Mouse (Mus musculus) erythroblast, adult 5-6 weeks (primary cell): ENCODE data around the gene Nme3. TPM values are rescaled to one million over a fixed set of nuclear protein-coding genes. Genes with fewer than 3 reads are reported as not detected.
A peak's percentile ranks its signal among the peaks of the same experiment; 100 is the strongest.

Source experiments
- ATAC-seq: replicated peaks from 2 replicates; pipeline ENCODE4 v1.8.0; 2016; ENCODE audit warnings: moderate number of reproducible peaks, mild to moderate bottlenecking, moderate TSS enrichment, inconsistent platforms; ENCODE audit not compliant: poor library complexity, low FRiP score, severe bottlenecking
- total RNA-seq, 2 experiments: library from RNA; stranded (forward) in 1 of 2; stranded (reverse) in 1 of 2; fragments of 150-400 nt in 1 of 2; fragments of 200-764, 138-1000 nt in 1 of 2; gene quantifications; 2 replicates each; pipeline versions ENCODE4 v1.2.3 to v1.2.4; 2015 to 2017; ENCODE audit warnings: low replicate concordance in 2 of 2

Nme3 gene
- total RNA-seq, 2 experiments from 2014 or later: 18.3 to 29.1 TPM

DNA sequence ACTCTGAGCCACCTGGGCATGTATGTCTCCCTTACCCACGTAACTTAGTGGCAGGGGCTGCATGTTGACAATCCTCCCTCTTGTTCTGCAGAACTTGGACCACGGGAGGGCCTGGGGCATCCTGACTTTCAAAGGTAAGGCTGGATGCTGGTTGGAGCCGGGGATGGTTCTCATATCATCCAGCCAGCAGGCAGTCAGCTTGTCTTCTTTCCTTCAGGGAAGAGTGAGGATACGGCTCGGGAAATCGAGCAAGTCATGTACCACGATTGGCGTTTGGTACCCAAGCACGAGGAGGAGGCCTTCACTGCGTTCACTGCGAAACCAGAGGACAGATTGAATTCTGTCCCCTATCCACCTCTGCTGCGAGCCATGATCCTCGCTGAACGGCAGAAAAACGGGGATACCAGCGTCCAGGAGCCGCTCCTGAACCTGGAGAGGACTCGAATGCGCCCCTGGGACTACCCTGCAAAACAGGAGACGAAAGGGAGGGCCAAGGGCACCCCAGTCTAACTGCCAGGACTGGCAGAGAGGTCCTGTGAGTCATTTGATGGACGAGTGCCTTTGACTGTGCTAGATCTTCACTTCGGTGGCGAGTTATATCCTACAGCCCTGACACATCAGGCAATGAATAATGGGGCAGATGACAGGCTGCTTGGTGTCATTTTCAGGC, 594 bp upstream of the Nme3 start:
- ATAC-seq: peak; percentile 10; the same call in 1 of the 2 replicates

DNA sequence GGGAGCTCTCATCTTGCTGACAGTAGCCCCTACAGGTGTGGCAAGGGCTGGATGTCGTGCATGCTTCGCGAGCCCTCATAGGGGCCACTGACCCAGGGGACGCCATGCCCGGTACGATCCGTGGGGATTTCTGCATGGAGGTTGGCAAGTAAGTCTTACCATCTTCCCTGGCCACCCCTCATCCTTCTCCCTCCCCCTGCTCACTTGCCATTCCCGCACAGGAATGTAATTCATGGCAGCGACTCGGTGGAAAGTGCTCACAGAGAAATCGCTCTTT, 631 bp downstream of the Nme3 start:
- ATAC-seq: no peak

DNA sequence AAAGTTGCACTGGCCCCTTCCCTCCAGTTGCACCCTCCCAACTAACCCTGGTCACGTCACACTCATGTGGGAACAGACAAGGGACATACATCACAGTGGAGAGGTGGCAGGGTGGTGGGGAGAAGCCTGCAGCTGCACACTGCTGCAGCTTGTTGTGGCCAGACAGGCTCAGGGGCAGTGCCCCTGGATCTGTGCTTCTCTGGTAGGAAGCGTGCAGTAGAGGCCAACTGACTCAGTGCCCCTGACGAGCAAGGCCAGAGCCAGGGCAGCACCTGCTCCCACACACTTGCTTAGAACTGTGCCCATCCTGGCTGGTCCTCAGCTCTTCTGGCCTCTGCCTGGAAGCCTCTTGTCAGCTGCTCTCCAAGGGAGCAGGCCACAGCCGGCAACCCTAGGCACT, 1.3 kb downstream of the Nme3 start:
- ATAC-seq: no peak

DNA sequence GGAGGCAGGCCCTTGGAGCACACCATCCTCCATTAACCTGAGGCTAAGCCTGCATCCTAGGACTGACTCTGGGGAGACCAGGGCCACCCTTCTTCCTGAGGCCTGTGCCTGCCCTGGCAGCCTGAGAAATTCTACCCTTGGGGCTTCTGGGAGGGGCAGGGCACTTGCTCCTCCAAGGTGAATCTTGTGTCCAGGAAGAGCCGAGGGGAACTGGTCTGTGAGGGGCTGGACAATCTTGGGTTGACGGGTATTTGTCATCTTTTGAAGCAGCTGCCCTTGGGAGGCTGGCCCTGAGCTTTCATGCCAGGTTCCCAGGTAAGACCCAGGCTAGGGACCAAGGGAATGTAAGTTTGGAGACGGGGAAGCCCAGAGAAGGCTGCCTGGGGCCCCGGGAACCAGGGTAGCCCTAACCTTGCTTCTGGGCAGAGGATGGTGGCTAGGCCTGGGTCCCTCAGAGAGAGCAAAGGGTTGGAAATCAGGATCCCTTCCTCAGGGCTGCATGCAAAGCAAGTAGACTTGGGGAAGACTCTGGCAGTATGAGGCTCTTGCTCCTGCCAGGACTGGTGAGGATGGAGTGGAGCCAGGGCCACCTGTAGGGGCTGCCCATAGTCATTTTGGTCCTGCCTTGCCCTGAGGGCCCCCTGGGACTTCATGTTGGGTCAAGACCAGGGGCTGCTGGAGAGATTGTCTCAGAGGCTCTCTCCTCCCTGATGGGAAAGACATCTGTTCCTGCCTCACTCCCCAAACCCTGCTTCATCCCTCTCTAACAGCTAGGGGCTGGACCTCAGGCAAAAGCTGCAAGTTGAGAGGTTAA, 1.9 kb downstream of the Nme3 start:
- ATAC-seq: no peak

DNA sequence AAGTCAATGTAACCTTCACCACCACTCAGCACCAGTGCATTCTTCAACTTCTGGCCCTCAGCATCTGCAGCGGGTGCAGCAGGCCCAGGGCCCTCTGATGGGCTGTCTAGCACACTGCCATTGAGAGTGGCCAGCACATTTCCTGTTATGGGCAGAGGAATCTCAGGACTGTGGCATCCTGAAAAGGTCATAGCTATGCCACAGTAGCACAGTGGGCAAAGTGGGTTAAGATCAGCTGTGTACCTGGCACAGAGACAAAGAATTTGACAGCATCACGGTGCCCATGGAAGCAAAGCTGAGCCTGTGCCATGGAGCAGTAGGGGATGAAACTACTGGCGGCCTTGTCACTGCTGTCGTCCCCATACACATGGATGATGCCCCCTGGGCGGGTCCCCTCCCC, 2.9 kb downstream of the Nme3 start:
- no peak for ATAC-seq

DNA sequence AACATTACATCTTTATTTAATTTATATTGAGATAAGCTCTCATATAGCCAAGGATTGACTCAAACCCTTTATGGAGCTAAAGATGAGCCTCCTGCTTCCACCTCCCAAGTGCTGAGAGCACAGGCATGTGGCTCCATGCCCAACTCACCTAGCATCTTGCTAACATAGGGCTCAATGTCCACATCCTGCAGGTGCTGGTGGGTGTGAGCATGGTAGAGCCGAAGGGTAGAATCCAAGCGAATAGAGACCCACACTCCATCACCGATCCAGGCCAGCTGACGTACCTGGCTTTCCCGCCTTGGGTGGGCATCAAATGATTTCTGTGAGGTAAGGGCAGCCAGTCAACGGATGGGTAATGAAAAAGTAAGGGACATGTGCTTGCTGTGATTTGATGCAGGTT, 3.7 kb downstream of the Nme3 start:
- no peak for ATAC-seq

DNA sequence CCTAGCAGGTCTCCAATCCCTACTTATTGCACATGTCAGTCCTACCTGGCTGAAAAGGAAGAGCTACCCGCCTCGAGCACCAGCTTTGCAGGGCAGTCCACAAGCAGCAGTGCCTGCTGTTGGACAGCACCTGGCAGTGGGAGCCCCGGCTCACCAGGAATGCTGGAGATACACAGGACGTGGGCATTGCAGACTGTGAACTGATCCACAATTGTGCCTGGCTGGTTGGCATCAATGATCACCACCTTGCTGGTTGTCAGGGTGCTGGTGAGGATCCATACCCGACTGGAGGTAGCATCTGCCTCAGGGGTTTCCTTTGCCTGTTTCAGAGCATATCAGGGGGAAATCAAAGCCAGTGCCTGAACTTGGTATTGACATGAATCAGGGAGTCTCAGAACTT, 5.8 kb downstream of the Nme3 start:
- ATAC-seq: 0 out of 2 replicates have a peak, but pooled peaks have one; percentile 0

DNA sequence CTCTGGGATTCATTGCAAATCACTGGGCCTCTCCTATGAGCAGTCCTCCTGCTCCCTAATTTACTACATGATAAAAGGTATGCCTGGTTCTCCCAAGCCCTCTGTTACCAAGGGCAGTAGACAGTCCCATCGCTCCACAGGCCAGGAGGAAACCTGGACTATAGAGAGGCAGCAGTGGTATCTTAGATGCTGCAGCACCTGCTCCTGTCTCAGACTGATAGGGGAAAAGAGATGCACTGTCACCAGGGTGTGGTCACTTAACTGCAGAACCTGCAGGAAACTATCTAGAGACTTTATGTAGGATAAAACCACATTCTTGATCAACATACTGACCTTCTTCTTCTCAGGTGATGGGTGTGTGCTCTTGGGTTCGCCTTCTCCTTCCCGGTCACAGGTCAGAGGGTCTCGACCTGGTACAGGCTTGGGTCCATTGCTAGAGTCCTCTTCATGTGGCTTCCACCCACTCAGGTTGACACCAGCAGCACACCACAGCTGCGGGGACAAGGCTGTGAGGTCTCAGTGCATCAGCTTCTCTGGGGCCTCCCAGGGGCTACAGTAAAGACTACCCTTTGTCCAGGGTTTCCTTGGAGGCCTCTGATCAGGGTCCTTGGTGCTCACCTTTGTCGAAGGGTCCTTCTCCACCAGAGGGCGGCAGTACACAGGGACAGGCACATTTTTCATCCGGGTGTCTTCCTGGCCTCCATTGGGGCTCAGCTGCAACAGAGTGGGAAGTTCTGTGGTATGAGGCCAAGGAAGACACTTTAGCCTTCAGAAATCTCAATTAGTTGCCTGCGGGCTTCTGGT, 6.6 kb downstream of the Nme3 start:
- peak; percentile 87 for ATAC-seq

DNA sequence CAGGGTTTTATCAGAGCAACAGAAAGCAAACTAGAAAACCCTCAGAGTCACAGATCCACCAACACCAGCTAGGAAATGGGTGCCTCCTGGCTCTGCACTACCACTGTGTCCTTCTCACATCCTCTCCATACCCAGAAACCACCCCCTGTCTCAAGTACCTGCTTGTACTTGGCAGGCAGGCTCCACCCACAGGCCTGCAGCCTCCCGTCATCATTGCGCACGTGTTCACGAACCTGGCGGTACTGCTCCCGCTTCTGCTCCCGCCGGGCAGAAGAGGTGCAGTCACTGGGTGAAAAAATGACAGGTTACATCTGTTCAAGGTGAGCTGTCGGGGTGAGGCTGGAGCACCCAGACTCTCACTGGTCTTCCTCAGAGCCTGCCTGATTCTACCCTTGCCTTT, 7.5 kb downstream of the Nme3 start:
- ATAC-seq: no peak

DNA sequence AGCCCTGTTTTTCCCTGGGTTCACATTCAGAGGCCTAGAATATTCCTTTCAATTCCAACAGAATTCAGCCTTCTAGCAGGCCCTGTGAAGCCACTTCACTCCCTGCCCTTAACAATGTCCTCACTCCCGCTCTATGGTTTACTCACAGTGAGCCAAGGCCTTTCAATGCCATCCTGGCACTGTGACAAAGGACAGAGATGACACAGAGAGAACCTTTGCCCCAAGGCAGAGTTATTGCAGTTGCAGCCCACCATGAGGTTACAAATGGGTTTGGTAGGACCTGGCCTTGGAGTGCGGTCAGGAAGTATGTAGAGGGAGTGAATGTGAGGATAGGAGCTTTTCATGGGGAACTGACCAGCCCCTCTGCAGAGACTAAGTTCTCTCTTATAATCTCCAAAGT, 11.3 kb downstream of the Nme3 start:
- ATAC-seq: no peak

DNA sequence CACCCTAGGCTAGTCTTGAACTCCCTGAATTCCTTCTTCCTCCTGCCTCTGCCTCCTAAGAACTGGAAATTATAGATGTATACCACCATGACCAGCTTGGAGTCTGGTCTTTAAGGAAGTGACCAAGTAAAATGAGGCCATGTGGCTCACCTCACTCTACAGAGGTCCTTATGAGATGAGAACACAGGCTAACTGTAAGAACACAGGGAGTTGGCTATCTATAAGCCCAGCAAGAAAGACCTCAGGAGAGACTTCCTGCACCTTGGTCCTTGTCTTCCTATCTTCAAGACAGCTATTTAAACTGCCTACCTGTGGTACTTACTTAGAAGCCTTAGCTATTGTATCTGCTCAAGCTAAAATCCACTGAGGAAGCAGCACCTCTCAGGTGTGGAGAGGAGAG, 17.7 kb downstream of the Nme3 start:
- no peak for ATAC-seq

DNA sequence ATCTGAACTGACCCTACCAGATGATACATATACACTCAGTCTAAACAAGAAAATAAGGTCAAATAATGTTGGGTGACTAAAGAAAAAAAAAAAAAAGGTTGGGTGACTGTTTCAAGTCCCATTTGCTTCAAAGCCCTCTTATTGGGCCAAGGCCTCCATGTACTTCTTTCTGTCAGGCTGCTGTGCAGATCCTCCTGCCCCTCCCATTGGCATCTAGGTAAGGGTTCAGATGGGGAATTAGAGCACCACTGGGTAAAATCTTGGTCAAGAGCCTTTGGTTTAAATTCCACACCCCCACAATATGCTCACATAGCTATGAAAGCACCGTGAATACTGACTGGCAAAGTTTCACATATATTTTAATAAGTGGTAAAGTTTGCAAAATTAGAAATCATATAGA, 26.9 kb downstream of the Nme3 start:
- no peak for ATAC-seq

DNA sequence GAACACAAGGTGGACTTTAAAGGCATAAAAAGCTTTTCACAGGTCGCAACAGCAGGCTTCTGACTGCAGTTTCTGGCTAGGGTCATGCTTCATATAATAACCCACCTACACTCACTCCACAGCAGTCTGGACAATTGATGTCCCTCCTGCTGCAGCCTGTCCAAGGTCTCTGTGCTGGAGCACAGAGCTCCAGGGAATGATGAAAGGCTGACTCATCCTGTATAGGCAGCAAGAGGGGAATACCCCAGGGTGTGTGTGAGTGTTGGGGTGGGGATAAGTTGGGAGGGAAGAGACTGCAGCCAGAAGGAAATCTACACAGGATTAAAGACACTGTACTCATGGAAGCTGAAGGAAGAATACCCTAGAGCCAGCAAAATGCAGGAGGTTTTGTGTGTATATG, 33.2 kb downstream of the Nme3 start:
- ATAC-seq: no peak

DNA sequence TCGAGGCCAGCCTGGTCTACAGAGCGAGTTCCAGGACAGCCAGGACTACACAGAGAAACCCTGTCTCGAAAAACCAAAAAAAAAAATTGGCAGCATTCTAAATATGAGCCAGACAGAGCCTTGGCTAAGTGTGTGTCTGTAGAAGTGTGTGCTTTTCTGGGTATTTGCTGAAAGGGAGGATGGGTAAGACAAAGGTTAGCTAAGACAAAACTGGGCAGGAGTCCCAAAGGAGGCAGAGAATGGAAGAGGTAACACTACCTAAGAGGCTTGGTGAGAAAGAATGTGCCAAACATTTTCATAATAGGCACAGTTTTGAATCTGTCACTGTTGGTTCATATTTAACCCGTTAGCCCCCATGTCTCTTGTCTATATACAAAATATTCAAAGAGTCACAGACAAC, 36.1 kb downstream of the Nme3 start:
- no peak for ATAC-seq

DNA sequence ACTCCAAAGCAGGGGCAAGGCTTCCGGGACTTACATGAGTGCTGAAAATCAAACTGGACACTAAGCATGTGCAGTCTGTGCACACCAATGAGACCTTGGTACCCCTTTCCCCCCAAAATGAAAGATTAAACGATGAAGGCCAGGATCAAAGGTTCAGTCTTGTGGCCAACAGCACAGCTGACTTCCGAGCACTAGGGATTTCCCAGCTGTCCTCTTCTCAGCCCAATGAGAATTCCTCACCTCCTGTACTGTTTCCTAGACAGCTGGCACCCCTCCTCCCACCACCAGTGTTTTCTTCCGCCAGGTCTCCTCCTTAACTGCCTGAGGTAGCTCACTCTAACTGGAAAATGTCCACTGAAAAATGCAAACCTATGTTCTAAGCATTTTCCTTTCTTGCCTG, 36.9 kb downstream of the Nme3 start:
- ATAC-seq: no peak

DNA sequence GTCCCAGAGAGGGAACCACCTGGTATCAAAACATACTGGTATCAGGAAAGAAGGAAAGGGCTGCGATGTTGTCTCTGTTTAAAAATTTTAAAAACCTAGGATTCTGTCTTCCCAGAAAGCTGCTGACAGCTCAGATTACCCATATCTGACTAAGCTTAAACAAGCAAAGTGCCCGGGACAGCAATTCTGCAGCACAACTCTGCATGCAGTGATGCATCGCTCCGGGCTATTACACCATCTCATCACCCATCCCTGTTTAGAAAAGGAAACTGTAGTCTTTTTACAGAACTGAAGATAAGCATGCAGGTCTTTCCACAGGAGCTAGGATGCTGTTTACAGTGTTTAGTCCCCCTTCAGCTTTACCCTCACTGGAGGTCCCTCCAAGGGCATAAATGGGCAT, 38.6 kb downstream of the Nme3 start:
- ATAC-seq: no peak

DNA sequence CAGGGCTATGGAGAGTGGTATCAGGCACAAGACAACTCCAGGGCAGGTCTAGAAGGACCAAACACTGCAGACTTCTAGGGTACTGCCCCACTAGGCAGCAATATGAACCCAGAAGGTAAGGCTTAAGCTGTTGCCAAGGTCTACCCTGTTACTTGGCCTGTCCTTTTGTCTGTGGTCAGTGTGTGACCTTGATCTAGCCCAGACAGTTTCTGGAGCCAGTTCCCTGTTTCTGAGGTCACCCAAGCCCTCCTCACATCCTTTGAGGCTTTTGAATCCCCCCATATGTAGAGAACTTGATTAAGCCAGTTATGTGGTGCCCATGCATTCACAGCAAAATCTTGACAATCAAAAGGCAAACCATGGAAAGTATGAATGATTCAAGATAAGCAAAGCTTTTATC, 39.4 kb downstream of the Nme3 start:
- ATAC-seq: 0 out of 2 replicates have a peak, but pooled peaks have one; percentile 2

DNA sequence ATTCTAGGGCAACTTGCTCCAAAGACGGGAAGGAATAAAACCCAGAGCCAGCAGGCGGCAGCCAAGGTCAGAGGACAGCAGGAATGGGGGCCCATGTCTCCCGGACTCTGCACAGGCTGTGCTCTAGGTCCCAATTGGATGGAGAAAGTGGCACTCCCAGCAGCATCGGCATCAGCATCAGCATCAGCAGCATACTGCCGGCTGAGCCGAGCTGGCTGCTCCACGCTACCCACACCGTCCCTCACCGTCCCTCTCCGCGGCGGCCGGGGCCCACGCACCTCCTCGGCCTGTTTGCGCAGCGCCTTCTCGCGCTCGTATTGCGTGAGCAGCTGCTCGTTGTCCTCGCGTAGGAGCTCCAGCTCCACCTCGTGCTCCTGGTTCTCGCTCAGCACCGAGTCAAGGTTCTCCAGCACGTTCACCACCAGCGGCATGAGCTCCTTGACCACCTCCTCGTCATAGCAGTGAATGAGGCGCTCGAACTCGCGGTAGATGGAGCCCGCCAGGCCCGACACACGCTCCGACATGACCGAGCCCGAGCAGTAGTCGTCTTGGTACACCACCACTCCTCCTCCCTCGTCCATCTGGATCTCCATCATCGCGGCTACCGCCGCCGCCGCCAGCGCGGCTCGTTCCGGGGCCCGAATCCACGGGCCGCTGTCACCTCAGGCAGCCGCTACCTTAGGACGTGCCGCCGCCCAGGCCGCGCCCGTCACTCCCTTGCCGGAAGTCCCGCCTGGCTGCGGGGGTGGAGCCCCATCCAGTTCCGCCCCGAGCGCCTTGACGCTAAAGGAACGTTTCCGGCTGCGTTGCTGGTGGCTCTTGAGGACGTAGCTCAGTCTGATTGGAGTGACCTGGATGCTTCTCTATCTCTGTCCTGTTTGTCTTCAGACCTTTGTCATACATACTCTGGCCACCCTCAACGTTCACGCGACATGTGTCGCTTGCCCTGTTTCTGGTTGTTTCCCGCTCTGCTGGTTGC, 40.2 kb downstream of the Nme3 start, which contains the start of gene Mapk8ip3:
Gene Mapk8ip3 (minus strand): TSS at position 719 of the 979 bp plus-strand sequence.
- ATAC-seq: peak; percentile 96

DNA sequence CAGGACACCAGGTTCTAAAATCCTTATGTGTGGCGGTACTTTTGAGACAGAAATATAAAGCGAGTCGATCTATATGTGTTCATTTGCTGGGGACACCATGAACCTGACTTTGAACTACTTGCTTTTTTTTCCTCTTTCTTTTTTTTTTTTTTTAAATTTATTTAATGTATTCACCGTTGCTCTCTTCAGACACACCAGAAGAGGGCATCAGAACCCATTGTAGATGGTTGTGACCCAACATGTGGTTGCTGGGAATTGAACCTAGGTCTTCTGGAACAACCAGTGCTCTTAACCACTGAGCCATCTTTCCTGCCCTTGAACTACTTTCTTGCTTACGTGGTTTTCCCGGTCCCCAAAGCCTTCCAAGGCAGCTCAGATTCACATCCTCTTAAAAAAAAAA, 41.0 kb downstream of the Nme3 start:
- ATAC-seq: no peak

DNA sequence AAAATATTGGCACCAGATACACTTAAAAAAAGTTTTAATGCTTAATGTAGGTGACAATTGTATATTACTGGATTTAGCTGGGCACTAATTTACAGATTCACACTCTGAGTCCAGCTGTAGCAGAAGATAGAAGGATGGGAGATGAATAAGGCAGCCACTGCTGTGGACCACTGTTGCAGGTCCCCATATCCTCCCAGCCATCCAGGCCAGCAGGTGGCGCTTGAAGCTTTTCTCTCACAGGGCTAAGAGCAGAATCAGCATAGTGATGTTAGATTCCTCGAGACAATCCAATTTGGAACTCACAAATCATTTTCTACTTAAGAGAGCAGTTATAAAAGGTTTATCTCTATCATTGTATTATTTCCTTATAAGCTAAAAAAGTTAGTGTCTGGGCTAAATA, 46.2 kb downstream of the Nme3 start:
- ATAC-seq: peak; percentile 83; the same call in 1 of the 2 replicates
